Mouse (Mus musculus) heart, embryonic 12.5 days (tissue): ENCODE measurements around the gene Pdk1. TPM values are rescaled to one million over a fixed set of nuclear protein-coding genes. Genes with fewer than 3 reads are reported as not detected.
"Not testable (repeated sequence)": the region's sequence is repeated elsewhere in the genome, so short reads cannot be mapped to it uniquely, and the experiment has no call there.

Source experiments
- ATAC-seq: fragments of 200-750 bp; cut with Nextera tagmentation; 2 replicates; pipeline ENCODE4 v1.8.0; 2017; ENCODE audit warnings: moderate TSS enrichment, moderate library complexity; ENCODE audit not compliant: insufficient number of reproducible peaks, low FRiP score
- H3K27ac ChIP-seq: fragments of 300-500 bp; sonication (generic); 2 replicates; pipeline ENCODE4 v1.5.1; 2016; ENCODE audit warnings: mild to moderate bottlenecking, moderate library complexity; ENCODE audit not compliant: poor library complexity, severe bottlenecking
- H3K27me3 ChIP-seq: fragments of 300-500 bp; sonication (generic); replicated peaks from 2 replicates; pipeline ENCODE4 v1.6.1; 2016; ENCODE audit warnings: mild to moderate bottlenecking, moderate library complexity
- H3K36me3 ChIP-seq: fragments of 300-500 bp; sonication (generic); 2 replicates; pipeline ENCODE4 v1.6.1; 2016; ENCODE audit warnings: mild to moderate bottlenecking, moderate library complexity
- H3K4me1 ChIP-seq: fragments of 300-500 bp; sonication (generic); replicated peaks from 2 replicates; pipeline ENCODE4 v1.6.1; 2016; ENCODE audit warnings: mild to moderate bottlenecking
- H3K4me2 ChIP-seq: fragments of 300-500 bp; sonication (generic); 2 replicates; pipeline ENCODE4 v1.6.1; 2016; ENCODE audit warnings: mild to moderate bottlenecking, moderate library complexity
- H3K4me3 ChIP-seq: fragments of 300-500 bp; sonication (generic); 2 replicates; pipeline ENCODE4 v1.5.1; 2016; ENCODE audit warnings: mild to moderate bottlenecking
- H3K9ac ChIP-seq: fragments of 300-500 bp; sonication (generic); 2 replicates; pipeline ENCODE4 v1.6.1; 2016; ENCODE audit warnings: mild to moderate bottlenecking, moderate library complexity
- H3K9me3 ChIP-seq: fragments of 300-500 bp; sonication (generic); replicated peaks from 2 replicates; pipeline ENCODE4 v1.6.1; 2016; ENCODE audit warnings: mild to moderate bottlenecking, moderate library complexity
- WGBS: fragments of 180-500 bp; shearing (Covaris S2); methylation state at CpG from one replicate; pipeline ENCODE4 v1.1.7; 2016; 5-methylcytosine and 5-hydroxymethylcytosine counted together
- polyA plus RNA-seq: library from polyadenylated mRNA; unstranded; fragments of >200 nt; fragmentation: Nextera tagmentation; extraction: Ambion mirVana; gene quantifications from 2 replicates; pipeline ENCODE4 v1.2.1, GENCODE M21; 2016

Gene Pdk1
- polyA plus RNA-seq, 1 experiment from 2014 or later: 108 TPM

DNA sequence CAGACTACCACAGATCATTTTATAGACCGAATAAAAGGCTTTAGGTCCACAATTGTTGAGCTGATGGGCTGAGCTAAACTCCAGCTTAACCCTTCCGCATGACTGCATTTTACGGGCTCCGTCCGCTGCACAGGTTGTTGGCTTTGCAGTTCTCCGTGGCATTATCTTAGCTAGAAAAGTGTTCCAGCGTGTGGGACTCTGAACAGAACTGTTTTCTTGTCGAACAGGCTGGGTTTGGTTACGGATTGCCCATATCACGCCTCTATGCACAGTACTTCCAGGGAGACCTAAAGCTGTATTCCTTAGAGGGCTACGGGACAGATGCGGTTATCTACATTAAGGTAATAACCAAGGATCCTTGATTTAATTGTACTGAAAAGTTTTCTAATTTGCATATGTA lies 24.4 kb downstream of the Pdk1 start:
- Histone ChIP-seq H3K4me3 (no peak overlapping the region), H3K9me3 (no peaks in the 10 kb centered on the region), H3K27me3 (no peaks in the 10 kb centered on the region), H3K27ac (no peak overlapping the region), H3K4me2 (no peak overlapping the region), H3K4me1 (peaks cover 12% of the 10 kb centered on the region), H3K36me3 (peaks cover 36% of the 10 kb centered on the region), H3K9ac (no peak overlapping the region)
- no peak for ATAC-seq
- WGBS: 90% methylated on average over 12 of the region's 12 CpGs

DNA sequence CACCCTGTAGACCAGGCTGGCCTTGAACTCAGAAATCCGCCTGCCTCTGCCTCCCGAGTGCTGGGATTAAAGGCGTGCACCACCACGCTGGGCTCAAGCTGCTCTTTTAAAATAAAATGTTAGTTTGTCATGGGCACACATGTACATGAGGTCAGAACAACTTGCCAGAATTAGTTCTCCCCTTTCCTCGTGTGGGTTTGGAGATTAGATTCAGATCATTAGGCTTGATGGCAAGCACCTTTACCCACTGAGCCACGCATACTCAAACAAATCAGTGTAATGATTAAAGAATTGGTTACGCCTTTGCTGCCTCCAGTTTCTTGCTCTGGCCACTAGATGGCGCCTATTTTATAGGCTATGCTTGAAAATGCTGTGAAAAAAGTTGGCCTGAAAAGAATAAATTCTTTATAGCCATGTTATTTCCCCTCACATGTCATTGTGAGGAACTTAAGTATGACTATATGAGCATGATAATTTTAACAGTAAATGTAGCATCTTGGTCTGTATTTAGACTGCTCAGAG lies 25.4 kb downstream of the Pdk1 start:
- Histone ChIP-seq H3K4me1 (peaks cover 12% of the 10 kb centered on the region), H3K36me3 (peaks cover 26% of the 10 kb centered on the region), H3K9ac (no peak overlapping the region), H3K4me2 (no peak overlapping the region), H3K27ac (no peak overlapping the region), H3K9me3 (no peaks in the 10 kb centered on the region), H3K27me3 (no peaks in the 10 kb centered on the region), H3K4me3 (no peak overlapping the region)
- ATAC-seq: no peak
- 54% methylated on average over 8 of the region's 8 CpGs for WGBS

GRCm38 (mm10) chr2:71899886-71900285 lies 26.9 kb downstream of the Pdk1 start:
- Histone ChIP-seq H3K9me3 (no peaks in the 10 kb centered on the region), H3K36me3 (peaks cover 20% of the 10 kb centered on the region), H3K4me3 (no peak overlapping the region), H3K27me3 (no peaks in the 10 kb centered on the region), H3K27ac (no peak overlapping the region), H3K4me1 (peaks cover 12% of the 10 kb centered on the region), H3K4me2 (no peak overlapping the region), H3K9ac (no peak overlapping the region)
- WGBS: 56% methylated on average over 15 of the region's 15 CpGs
- no peak for ATAC-seq

- 80% methylated on average over 7 of the region's 7 CpGs for whole genome bisulfite sequencing
- no peak overlapping the region for H3K4me2 ChIP-seq
- no peaks in the 10 kb centered on the region for H3K9me3 ChIP-seq
- H3K4me3 ChIP-seq: no peak overlapping the region
- no peak overlapping the region for H3K9ac ChIP-seq
- peaks cover 7% of the 10 kb centered on the region for H3K36me3 ChIP-seq
- no peaks in the 10 kb centered on the region for H3K27me3 ChIP-seq
- H3K27ac ChIP-seq: no peak overlapping the region
- no peak for ATAC-seq
- peaks cover 12% of the 10 kb centered on the region for H3K4me1 ChIP-seq
Observed at GRCm38 (mm10) chr2:71905154-71905553, 32.1 kb downstream of the Pdk1 start.

GRCm38 (mm10) chr2:71906356-71906755 lies 33.3 kb downstream of the Pdk1 start:
- WGBS: 93% methylated on average over 8 of the region's 8 CpGs

GRCm38 (mm10) chr2:71913911-71914310 lies 40.9 kb downstream of the Pdk1 start:
- no peaks in the 10 kb centered on the region for H3K4me1 ChIP-seq
- H3K4me3 ChIP-seq: no peak overlapping the region
- ATAC-seq: no peak
- H3K4me2 ChIP-seq: no peak overlapping the region
- no peaks in the 10 kb centered on the region for H3K9me3 ChIP-seq
- no peak overlapping the region for H3K27ac ChIP-seq
- 64% methylated on average over 10 of the region's 10 CpGs for WGBS
- no peak overlapping the region for H3K9ac ChIP-seq
- H3K27me3 ChIP-seq: no peaks in the 10 kb centered on the region
- no peaks in the 10 kb centered on the region for H3K36me3 ChIP-seq

More at GRCm38 (mm10) chr2:71906356-71906755, 33.3 kb downstream of the Pdk1 start:
- H3K4me1 ChIP-seq, H3K9me3 ChIP-seq, H3K4me2 ChIP-seq, H3K27me3 ChIP-seq, H3K27ac ChIP-seq, ATAC-seq, H3K9ac ChIP-seq, H3K4me3 ChIP-seq, H3K36me3 ChIP-seq: not testable (repeated sequence)

DNA sequence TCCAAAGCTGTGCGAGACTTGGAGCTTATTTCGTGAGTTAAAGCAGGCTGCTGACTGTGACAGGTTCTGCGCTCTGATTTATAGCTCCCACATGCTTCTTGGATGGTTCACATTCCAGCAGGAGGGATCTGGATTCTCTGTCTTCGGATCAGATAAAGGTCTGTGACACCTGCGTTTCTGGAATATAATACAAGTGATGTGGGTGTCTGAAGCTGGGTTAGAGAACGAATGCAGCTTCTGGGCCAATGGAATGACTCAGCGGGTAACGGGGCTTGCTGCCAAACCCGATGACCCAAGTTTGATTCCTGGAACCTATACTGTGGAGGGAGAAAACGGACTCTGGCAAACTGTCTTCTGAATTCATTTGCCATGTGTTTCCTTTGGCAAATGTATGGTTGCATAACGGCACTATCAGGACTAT lies 46.2 kb downstream of the Pdk1 start:
- H3K4me3 ChIP-seq: no peak overlapping the region
- no peak overlapping the region for H3K9ac ChIP-seq
- H3K4me2 ChIP-seq: no peak overlapping the region
- no peak for ATAC-seq
- no peaks in the 10 kb centered on the region for H3K9me3 ChIP-seq
- H3K27ac ChIP-seq: no peak overlapping the region
- 0 out of 2 replicates have a peak, but pooled peaks cover 3% of the 10 kb centered on the region for H3K4me1 ChIP-seq
- WGBS: 63% methylated on average over 11 of the region's 11 CpGs
- H3K36me3 ChIP-seq: no peaks in the 10 kb centered on the region
- H3K27me3 ChIP-seq: no peaks in the 10 kb centered on the region

DNA sequence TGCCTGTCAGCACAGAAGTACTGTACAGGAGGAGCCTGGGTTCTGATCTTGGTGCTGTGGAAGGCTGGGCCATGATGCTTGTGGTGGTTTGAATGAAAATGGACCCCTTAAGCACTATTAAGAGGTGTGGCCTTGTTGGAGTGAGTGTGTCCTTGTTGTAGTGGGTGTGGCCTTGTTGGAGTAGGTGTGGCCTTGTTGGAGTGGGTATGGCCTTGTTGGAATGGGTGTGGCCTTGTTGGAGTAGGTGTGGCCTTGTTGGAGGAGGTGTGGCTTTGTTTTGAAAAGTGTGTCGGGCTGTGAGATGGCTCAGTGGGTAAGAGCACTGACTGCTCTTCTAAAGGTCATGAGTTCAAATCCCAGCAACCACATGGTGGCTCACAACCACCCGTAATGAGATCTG lies 51.9 kb downstream of the Pdk1 start:
- not testable (repeated sequence) for H3K27me3 ChIP-seq, H3K9ac ChIP-seq, H3K4me3 ChIP-seq, H3K27ac ChIP-seq, H3K9me3 ChIP-seq, H3K36me3 ChIP-seq, ATAC-seq, H3K4me2 ChIP-seq, H3K4me1 ChIP-seq
- WGBS: 94% methylated on average over 2 of the region's 2 CpGs

DNA sequence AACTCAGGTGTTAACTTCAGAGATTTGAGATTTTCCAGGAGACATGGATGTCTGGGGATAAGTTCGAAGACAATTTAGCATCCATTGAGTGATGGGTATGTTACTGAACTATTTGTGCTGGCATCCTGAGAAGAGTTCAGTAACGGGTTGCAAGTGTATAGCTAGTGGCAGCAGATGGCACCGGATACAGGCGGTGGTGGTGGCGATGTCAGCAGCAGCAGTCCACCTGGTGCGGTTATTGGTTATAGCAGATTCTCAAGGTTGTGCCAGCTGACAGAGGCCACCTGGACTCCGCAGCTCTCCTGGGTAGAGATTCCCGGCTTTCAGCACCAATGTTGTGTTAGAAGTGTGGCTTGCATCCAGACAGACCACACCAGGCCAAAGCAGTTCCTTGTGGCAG lies 61.0 kb downstream of the Pdk1 start:
- H3K9ac ChIP-seq: no peak overlapping the region
- 79% methylated on average over 8 of the region's 8 CpGs for WGBS
- H3K27ac ChIP-seq: no peak overlapping the region
- no peak overlapping the region for H3K4me2 ChIP-seq
- no peak overlapping the region for H3K4me3 ChIP-seq
- no peaks in the 10 kb centered on the region for H3K36me3 ChIP-seq
- ATAC-seq: no peak
- no peaks in the 10 kb centered on the region for H3K27me3 ChIP-seq
- no peaks in the 10 kb centered on the region for H3K9me3 ChIP-seq
- H3K4me1 ChIP-seq: peaks cover 13% of the 10 kb centered on the region

DNA sequence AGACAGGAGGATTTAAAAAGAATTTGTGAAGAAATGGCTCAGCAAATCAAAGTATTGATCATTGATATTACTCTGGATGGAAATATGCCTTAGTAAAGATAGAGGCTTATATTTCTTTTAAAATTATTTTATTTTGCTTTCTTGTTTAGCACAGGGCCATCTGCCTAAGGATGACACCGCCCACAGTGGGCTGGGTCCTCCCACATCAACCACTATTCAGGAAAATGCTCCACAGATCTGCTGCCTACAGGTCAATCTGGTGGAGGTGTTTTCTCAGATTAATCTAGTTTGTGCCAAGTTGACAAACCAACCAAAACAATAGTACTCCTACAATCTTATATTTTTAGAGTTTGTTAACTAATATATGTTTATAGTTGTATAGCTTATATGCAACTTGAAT lies 63.7 kb downstream of the Pdk1 start:
- H3K27me3 ChIP-seq: no peaks in the 10 kb centered on the region
- no peak overlapping the region for H3K4me3 ChIP-seq
- ATAC-seq: no peak
- H3K27ac ChIP-seq: no peak overlapping the region
- no peaks in the 10 kb centered on the region for H3K36me3 ChIP-seq
- no peak overlapping the region for H3K9ac ChIP-seq
- peaks cover 5% of the 10 kb centered on the region; the same call in 1 of the 2 replicates for H3K9me3 ChIP-seq
- peaks cover 16% of the 10 kb centered on the region for H3K4me1 ChIP-seq
- H3K4me2 ChIP-seq: no peak overlapping the region
- 81% methylated on average over 1 of the region's 1 CpGs for WGBS

- H3K4me2 ChIP-seq: no peak overlapping the region
- H3K9ac ChIP-seq: no peak overlapping the region
- ATAC-seq: no peak
- H3K9me3 ChIP-seq: peaks cover 6% of the 10 kb centered on the region; the same call in 1 of the 2 replicates
- no peak overlapping the region for H3K4me3 ChIP-seq
- peaks cover 16% of the 10 kb centered on the region for H3K4me1 ChIP-seq
- WGBS: 88% methylated on average over 3 of the region's 3 CpGs
- H3K36me3 ChIP-seq: no peaks in the 10 kb centered on the region
- H3K27ac ChIP-seq: no peak overlapping the region; the same call in 1 of the 2 replicates
- H3K27me3 ChIP-seq: no peaks in the 10 kb centered on the region
Observed at GRCm38 (mm10) chr2:71937649-71938308, 64.8 kb downstream of the Pdk1 start.
